Mouse (Mus musculus) heart, embryonic 16.5 days (tissue): ENCODE measurements around the gene Angptl4. TPM values are rescaled to one million over a fixed set of nuclear protein-coding genes. Genes with fewer than 3 reads are reported as not detected.
A peak's percentile ranks its signal among the peaks of the same experiment; 100 is the strongest.
"Not testable (repeated sequence)": the region's sequence is repeated elsewhere in the genome, so short reads cannot be mapped to it uniquely, and the experiment has no call there.

Source experiments
- ATAC-seq: fragments of 200-750 bp; cut with Nextera tagmentation; replicated peaks from 2 replicates; pipeline ENCODE4 v1.8.0; 2017; ENCODE audit warnings: moderate number of reproducible peaks; ENCODE audit not compliant: insufficient read depth, low FRiP score; ENCODE audit errors: extremely low read depth
- H3K27ac ChIP-seq: fragments of 300-500 bp; sonication (generic); 2 replicates; pipeline ENCODE4 v1.5.1; 2014; ENCODE audit warnings: mild to moderate bottlenecking, low read length, control low read depth, moderate library complexity
- H3K27me3 ChIP-seq: fragments of 300-500 bp; sonication (generic); 2 replicates; pipeline ENCODE4 v1.6.1; 2014; ENCODE audit warnings: low read length, mixed read lengths; ENCODE audit not compliant: control insufficient read depth, insufficient read depth
- H3K36me3 ChIP-seq: fragments of 300-500 bp; sonication (generic); 2 replicates; pipeline ENCODE4 v1.6.1; 2014; ENCODE audit not compliant: control insufficient read depth, insufficient read depth
- H3K4me1 ChIP-seq: fragments of 300-500 bp; sonication (generic); 2 replicates; pipeline ENCODE4 v1.6.1; 2014; ENCODE audit warnings: low read length, mixed read lengths; ENCODE audit not compliant: control insufficient read depth, insufficient read depth
- H3K4me2 ChIP-seq: fragments of 300-500 bp; sonication (generic); 2 replicates; pipeline ENCODE4 v1.6.1; 2014; ENCODE audit warnings: low read depth, mild to moderate bottlenecking, control low read depth, low read length
- H3K4me3 ChIP-seq: fragments of 300-500 bp; sonication (generic); 2 replicates; pipeline ENCODE4 v1.5.1; 2014; ENCODE audit warnings: mild to moderate bottlenecking, control low read depth, low read length
- H3K9ac ChIP-seq: fragments of 300-500 bp; sonication (generic); 2 replicates; pipeline ENCODE4 v1.6.1; 2014; ENCODE audit warnings: low read length, control low read depth
- H3K9me3 ChIP-seq: fragments of 300-500 bp; sonication (generic); replicated peaks from 2 replicates; pipeline ENCODE4 v1.6.1; 2016; ENCODE audit warnings: low read length; ENCODE audit not compliant: control insufficient read depth
- WGBS: fragments of 180-500 bp; shearing (Covaris S2); extraction: QIAGEN DNeasy Blood & Tissue Kit; methylation state at CpG from one replicate; pipeline ENCODE4 v1.1.7; 2014; 5-methylcytosine and 5-hydroxymethylcytosine counted together
- polyA plus RNA-seq: library from polyadenylated mRNA; unstranded; fragments of >200 nt; fragmentation: Nextera tagmentation; extraction: Ambion mirVana; gene quantifications from 2 replicates; pipeline ENCODE4 v1.2.1, GENCODE M21; 2015

Gene Angptl4
- polyA plus RNA-seq, 1 experiment from 2014 or later = 16.4 TPM

DNA sequence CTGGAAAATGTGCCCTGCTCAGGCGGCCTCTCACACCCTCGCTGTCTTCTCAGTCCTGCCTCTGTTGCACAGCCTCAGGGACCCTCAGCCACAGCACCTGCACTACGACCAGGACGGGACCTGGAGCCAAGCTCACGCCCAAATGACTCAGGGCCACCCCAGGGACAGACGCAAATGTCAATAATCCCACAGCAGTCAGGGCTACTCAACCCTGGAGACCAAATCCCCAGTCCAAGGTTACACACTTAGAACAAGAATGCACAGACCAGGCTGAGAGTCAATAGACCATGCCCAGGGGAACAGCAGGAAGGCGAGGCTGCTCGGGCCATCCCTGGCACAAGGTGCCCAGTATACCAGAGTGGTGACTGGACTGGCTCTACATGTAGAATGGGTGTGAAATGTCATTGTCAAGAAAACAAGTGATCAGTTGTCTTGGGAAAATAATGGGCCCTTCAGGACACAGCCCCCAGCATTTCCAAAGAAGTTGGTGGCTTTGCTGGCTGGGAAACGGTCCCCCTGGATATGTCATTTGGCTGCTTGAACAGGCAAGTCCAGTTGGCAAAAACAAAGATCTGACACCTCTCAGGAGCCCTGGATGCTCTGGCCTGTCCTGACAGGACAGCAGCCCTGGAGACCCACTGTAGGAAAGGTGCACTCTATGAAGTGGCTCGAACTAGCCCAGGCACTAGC, 26.1 kb downstream of the Angptl4 start:
- Histone ChIP-seq H3K4me3 (no peak overlapping the region), H3K9ac (no peak overlapping the region), H3K4me1 (peaks cover 52% of the 10 kb centered on the region), H3K9me3 (no peaks in the 10 kb centered on the region), H3K27ac (peak overlapping the region; percentile 25), H3K36me3 (no peaks in the 10 kb centered on the region), H3K27me3 (no peaks in the 10 kb centered on the region), H3K4me2 (no peak overlapping the region)
- ATAC-seq = no peak
- WGBS = 85% methylated on average over 10 of the region's 10 CpGs

DNA sequence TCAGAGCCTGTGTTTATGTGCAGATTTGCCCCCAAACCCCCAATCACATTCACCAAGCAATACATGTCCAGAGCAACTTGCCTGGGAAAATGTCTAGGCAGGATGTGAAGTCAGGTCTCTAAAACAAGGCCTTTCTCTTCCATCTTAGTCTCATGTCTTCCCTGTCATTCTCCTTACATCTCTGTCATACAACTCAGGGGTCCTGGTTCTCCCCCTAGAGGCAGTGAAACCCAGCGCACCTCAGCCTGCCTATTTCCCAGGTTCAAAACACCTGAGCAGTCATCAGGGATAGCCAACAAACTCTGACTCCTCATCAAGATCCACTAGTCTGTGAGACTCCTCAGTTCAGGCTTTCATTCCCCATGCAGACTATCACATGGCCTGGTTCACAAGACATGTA, 27.0 kb downstream of the Angptl4 start:
- H3K4me1 ChIP-seq = peaks cover 54% of the 10 kb centered on the region
- no peaks in the 10 kb centered on the region for H3K9me3 ChIP-seq
- H3K9ac ChIP-seq = no peak overlapping the region

DNA sequence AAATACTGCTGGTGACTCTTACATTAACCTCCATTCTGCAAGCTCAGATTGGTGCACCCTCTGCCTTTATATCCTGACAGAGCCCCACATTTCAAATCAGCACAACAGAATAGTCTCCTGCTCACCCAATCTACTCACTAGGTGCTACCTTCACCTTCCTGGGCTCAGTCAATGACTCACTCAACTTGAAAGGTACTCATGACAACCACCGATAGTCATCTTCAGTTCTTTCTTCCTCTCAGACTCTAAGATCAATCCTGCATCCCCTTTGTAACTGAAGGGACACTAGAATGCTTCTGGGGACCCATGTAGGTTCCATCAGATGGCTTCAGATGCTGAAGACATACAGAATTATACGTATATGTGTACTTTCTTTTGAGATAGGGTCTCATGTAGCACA, 29.3 kb downstream of the Angptl4 start:
- Histone ChIP-seq H3K9ac (no peak overlapping the region), H3K27ac (no peak overlapping the region), H3K4me3 (no peak overlapping the region), H3K4me1 (peaks cover 34% of the 10 kb centered on the region), H3K27me3 (no peaks in the 10 kb centered on the region), H3K9me3 (no peaks in the 10 kb centered on the region), H3K36me3 (peaks cover 18% of the 10 kb centered on the region), H3K4me2 (no peak overlapping the region)
- no peak for ATAC-seq
- WGBS = 95% methylated on average over 2 of the region's 2 CpGs

More for the DNA sequence above, 27.0 kb downstream of the Angptl4 start:
- Histone ChIP-seq H3K27ac (no peak overlapping the region), H3K4me2 (no peak overlapping the region), H3K4me3 (no peak overlapping the region), H3K36me3 (no peaks in the 10 kb centered on the region), H3K27me3 (no peaks in the 10 kb centered on the region)
- ATAC-seq = no peak
- 73% methylated on average over 1 of the region's 1 CpGs for WGBS

DNA sequence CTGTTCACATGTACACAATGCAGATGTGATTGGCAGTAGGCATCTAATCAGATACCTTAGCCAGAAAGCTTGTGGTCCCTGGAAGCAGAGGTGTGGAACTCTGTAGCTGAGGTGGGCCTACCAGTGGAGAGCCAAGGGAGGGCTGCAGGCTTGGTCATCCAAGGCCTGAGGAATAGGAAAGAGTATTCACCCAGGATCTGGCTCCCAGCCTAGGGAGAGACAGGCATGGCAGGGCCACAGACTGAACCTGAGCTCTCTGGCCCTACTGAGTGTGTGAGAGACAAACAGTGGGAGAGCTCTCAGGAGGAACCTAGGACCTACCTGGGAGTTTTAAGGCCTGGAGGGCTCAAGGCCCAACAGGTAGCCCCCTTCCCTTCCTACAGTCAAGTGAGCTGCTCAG, 30.4 kb downstream of the Angptl4 start:
- no peak for ATAC-seq
- Histone ChIP-seq H3K27ac (no peak overlapping the region), H3K9me3 (no peaks in the 10 kb centered on the region), H3K27me3 (no peaks in the 10 kb centered on the region), H3K9ac (no peak overlapping the region), H3K4me3 (no peak overlapping the region), H3K4me2 (no peak overlapping the region), H3K36me3 (peaks cover 20% of the 10 kb centered on the region), H3K4me1 (peaks cover 26% of the 10 kb centered on the region)

DNA sequence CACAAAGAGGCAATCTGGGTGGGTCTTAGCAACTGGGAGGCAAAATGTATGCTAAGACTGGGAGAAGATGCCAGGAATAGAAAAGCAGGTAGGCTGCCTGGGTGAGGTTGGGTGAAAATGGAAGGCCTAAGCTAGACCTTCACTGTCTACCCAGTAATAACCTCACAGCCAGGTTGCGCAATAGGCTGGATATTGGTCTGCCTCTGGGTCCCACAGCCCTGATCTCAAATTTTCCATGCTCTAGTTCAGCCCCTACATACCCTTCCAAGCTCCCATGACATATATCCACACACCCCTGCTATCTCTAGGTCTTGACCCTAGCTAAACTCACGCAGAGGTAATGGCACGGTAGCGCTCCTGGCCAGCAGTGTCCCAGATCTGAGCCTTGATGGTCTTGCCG, 32.2 kb downstream of the Angptl4 start:
- Histone ChIP-seq H3K4me1 (peaks cover 20% of the 10 kb centered on the region), H3K36me3 (peaks cover 26% of the 10 kb centered on the region), H3K27me3 (no peaks in the 10 kb centered on the region), H3K27ac (no peak overlapping the region), H3K9me3 (no peaks in the 10 kb centered on the region), H3K9ac (no peak overlapping the region), H3K4me2 (no peak overlapping the region), H3K4me3 (no peak overlapping the region)
- ATAC-seq = no peak
- 91% methylated on average over 5 of the region's 5 CpGs for WGBS

DNA sequence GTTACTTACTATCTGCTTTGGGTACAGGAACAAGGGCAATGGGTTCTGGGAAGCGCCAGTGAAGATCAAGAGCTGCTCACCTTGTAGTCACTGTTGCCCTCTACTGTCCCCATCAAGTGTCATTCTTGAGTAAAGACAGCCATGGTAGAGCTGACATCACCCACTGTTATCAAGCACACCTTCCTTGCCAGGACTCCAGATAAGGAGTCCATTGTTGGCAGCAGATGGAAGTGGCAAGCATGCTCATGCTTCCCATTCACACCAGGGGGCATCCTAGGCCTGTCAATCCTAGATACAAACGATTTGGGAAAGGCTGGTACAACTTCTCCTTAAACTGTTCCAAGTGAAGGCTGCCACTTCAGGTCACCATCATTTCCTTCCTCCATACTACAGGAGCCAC, 35.6 kb downstream of the Angptl4 start:
- Histone ChIP-seq H3K36me3 (peaks cover 26% of the 10 kb centered on the region), H3K27me3 (no peaks in the 10 kb centered on the region), H3K4me2 (no peak overlapping the region), H3K4me1 (peaks cover 10% of the 10 kb centered on the region; the same call in 1 of the 2 replicates), H3K27ac (no peak overlapping the region), H3K4me3 (no peak overlapping the region), H3K9ac (no peak overlapping the region), H3K9me3 (no peaks in the 10 kb centered on the region)
- WGBS = 35% methylated on average over 2 of the region's 2 CpGs
- ATAC-seq = peak; percentile 85

DNA sequence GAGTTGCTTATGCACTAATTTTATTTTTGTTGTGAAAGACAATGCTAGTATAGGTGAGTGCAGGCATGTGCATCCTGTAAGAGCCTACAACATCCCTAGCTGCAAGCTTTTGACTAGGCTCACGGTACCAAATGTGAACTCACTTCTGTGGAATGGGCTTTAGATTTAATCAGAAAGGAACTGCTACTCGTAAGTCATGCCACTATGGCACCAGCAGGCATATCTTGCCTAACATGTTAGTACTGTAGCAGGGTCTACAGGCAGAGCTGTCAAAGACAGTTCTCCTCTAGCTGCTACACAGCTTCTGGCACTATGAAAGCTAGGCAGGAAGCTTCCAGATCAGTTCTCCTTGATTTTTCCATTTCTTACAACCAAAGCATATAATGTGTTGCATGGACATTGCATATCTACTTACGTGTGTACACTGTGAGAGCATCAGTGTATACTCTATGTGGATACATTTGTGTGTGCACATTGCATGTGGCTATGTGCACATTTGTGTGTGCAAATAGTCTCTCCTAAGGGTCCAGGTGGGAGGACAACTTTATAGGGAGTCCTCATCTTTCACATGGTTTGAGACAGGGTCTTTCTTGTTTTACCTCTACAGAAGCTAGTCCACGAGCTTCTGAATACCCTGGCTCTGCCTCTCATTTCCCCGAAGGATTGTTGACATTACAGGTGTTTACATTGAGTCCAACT, 36.8 kb downstream of the Angptl4 start:
- ATAC-seq = no peak
- WGBS = 83% methylated on average over 5 of the region's 5 CpGs
- H3K9me3 ChIP-seq = no peaks in the 10 kb centered on the region
- no peak overlapping the region for H3K9ac ChIP-seq
- H3K27ac ChIP-seq = no peak overlapping the region
- peaks cover 26% of the 10 kb centered on the region for H3K36me3 ChIP-seq
- peaks cover 8% of the 10 kb centered on the region; the same call in 1 of the 2 replicates for H3K4me1 ChIP-seq
- no peaks in the 10 kb centered on the region for H3K27me3 ChIP-seq
- no peak overlapping the region for H3K4me2 ChIP-seq
- H3K4me3 ChIP-seq = no peak overlapping the region

DNA sequence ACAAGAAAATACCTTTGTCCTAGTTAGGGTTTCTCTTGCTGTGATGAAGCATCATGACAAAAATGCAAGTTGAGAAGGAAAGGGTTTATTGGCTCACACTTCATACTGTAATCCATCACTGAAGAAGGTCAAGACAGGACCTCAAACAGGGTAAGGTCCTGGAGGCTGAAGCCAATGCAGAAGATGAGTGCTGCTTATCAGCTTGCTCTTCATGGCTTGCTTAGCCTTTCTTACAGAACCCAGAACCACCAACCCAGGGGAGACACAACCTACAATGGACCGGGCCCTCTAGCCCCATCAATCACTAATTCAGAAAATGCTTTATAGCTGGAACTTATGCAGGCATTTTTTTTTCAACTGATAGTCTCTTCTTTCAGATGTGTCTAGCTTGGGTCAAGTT, 39.2 kb downstream of the Angptl4 start:
- no peak overlapping the region for H3K4me3 ChIP-seq
- H3K27ac ChIP-seq = no peak overlapping the region
- no peak for ATAC-seq
- H3K27me3 ChIP-seq = no peaks in the 10 kb centered on the region
- no peak overlapping the region for H3K4me2 ChIP-seq
- H3K9me3 ChIP-seq = no peaks in the 10 kb centered on the region
- H3K9ac ChIP-seq = no peak overlapping the region
- 86% methylated on average over 1 of the region's 1 CpGs for WGBS
- H3K36me3 ChIP-seq = peaks cover 9% of the 10 kb centered on the region; the same call in 1 of the 2 replicates
- H3K4me1 ChIP-seq = peaks cover 8% of the 10 kb centered on the region; the same call in 1 of the 2 replicates

DNA sequence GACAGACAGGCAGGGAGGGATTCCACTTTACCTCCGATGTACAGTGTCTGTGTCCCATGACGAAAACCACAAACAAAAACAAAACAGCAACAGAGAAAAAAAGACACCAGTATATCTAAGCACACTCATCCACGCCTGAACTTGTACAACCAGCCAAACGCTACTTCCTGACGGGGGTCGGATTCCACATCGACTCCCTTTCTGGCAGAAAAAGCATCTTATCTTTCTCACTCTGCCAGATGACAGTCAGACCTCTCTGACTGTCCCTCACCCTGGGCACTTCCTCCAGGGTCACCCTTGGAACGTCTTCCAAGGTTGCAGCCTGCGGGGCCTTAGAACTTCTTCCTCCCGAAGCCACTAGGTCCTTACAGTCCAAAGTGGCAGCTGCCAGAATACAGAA, 48.1 kb downstream of the Angptl4 start:
- H3K4me1 ChIP-seq = not testable (repeated sequence)
- WGBS = 49% methylated on average over 10 of the region's 10 CpGs

More for the DNA sequence above, 48.1 kb downstream of the Angptl4 start:
- H3K4me2 ChIP-seq, H3K4me3 ChIP-seq, H3K27me3 ChIP-seq, H3K9ac ChIP-seq, H3K9me3 ChIP-seq, H3K27ac ChIP-seq, H3K36me3 ChIP-seq, ATAC-seq: not testable (repeated sequence)
